Mouse (Mus musculus): ENCODE measurements around the gene Ggt6. TPM values are rescaled to one million over a fixed set of nuclear protein-coding genes. Genes with fewer than 3 reads are reported as not detected.

Ggt6 gene
- 0.15 and 0.20 TPM in 2 replicates for polyA plus RNA-seq (2021; fragmentation: Nextera tagmentation)
- long read RNA-seq, experiment 1: 0 reads
- long read RNA-seq, experiment 2, partial matches to known transcripts: 1 of 1 reads
- long read RNA-seq, experiment 2, other reads (novel, unspliced or antisense): 0 of 1 reads

GRCm38 (mm10) chr11:72434963-72435693 lies at the start of gene Ggt6:
TSS of gene Ggt6 (plus strand) at chr11:72435526.

GRCm38 (mm10) chr11:72411093-72411921 lies 24.0 kb upstream of the Ggt6 start, which contains the start of gene Smtnl2:
TSS of gene Smtnl2 (minus strand) at chr11:72411713.

GRCm38 (mm10) chr11:72440965-72441664 lies 5.8 kb downstream of the Ggt6 start, which contains the start of gene Mybbp1a:
TSS of gene Mybbp1a (plus strand) at chr11:72441355.

Other genes starting within 250 kb of the Ggt6 start
- 0.13 and 0.23 TPM in 2 replicates for gene Gm43951, start 228.7 kb upstream of the Ggt6 start, polyA plus RNA-seq (2021; fragmentation: Nextera tagmentation)
- gene 4933427D14Rik, start 228.1 kb upstream of the Ggt6 start, polyA plus RNA-seq (2021; fragmentation: Nextera tagmentation): 4.5 and 5.0 TPM in 2 replicates
- gene Txndc17, start 228.0 kb upstream of the Ggt6 start, polyA plus RNA-seq (2021; fragmentation: Nextera tagmentation): 137 and 139 TPM in 2 replicates
- gene Med31, start 219.9 kb upstream of the Ggt6 start, polyA plus RNA-seq (2021; fragmentation: Nextera tagmentation): 34.7 and 40.8 TPM in 2 replicates
- gene Slc13a5, start 168.3 kb upstream of the Ggt6 start, polyA plus RNA-seq (2021; fragmentation: Nextera tagmentation): 9.4 and 15.0 TPM in 2 replicates
- 18.0 and 20.5 TPM in 2 replicates for gene Xaf1, start 133.9 kb upstream of the Ggt6 start, polyA plus RNA-seq (2021; fragmentation: Nextera tagmentation)
- gene Fbxo39, start 121.1 kb upstream of the Ggt6 start, polyA plus RNA-seq (2021; fragmentation: Nextera tagmentation): not detected in 2 replicates
- gene Tekt1, start 73.1 kb upstream of the Ggt6 start, polyA plus RNA-seq (2021; fragmentation: Nextera tagmentation): 2.5 and 2.9 TPM in 2 replicates
- 0.60 TPM in 2 replicates for gene Smtnl2, start 23.8 kb upstream of the Ggt6 start, polyA plus RNA-seq (2021; fragmentation: Nextera tagmentation)
- 6.7 and 10.9 TPM in 2 replicates for gene Mybbp1a, start 5.8 kb downstream of the Ggt6 start, polyA plus RNA-seq (2021; fragmentation: Nextera tagmentation)
- gene Spns2, start 54.4 kb downstream of the Ggt6 start, polyA plus RNA-seq (2021; fragmentation: Nextera tagmentation): 4.2 and 4.6 TPM in 2 replicates
- 0.30 and 0.37 TPM in 2 replicates for gene Spns3, start 115.0 kb downstream of the Ggt6 start, polyA plus RNA-seq (2021; fragmentation: Nextera tagmentation)
- gene Ube2g1, start 171.8 kb downstream of the Ggt6 start, polyA plus RNA-seq (2021; fragmentation: Nextera tagmentation): 17.5 and 23.7 TPM in 2 replicates